Mouse (Mus musculus) heart, postnatal 0 days (tissue): ENCODE results near the gene Malrd1.

Source experiments
- CTCF ChIP-seq: IDR thresholded peaks from 2 replicates; pipeline ENCODE4 v1.5.1; 2016; ENCODE audit warnings: antibody characterized with exemption, control low read depth, low read depth
- EP300 ChIP-seq: IDR thresholded peaks from 2 replicates; pipeline ENCODE4 v1.6.1; 2016; ENCODE audit warnings: antibody characterized with exemption, low read depth

DNA sequence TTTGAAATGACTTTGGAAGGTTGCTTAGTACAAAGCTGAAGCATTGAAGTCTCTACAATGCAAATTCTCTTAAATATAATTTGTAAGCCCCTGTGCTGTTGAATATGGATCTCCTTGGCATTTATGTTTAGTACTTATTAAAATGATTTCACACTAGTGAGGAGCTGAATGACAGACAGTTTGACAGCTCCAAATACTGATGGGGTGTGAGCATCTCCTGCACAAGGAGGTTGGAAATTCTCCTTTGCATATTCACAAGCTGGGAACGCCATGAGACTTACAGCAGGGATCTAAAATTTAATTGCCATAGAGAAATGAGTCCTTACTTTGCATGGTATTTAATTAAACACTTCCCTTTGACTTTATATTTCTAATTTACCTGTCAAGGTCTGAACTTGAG lies 117.6 kb downstream of the Malrd1 start:
- TF ChIP-seq EP300, result no peak
- no peak for TF ChIP-seq CTCF
